Mouse (Mus musculus): ENCODE data around the gene Myl3.

DNA sequence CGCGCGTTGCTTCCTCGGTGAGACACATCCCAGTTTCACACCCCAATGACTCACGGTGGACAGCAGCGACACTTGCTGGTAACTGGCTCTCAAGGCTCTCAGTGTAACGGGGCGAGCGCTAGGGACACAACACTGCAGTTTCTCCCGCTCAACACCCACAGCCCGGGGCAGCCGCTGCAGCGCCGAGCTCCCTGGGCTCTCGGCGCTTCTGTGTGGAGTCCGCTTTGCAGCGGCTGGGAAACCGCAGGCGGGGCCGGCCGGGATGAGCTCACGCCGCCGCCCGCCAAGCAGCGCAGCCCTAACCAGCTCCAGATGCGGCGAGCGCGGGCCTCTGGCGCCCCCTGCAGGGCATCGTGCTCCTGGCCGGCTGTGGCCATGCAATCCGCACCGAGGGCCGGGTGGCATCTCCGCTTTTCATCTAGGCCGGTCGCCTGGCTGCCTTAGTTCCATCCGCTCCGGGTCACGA lies 39.6 kb downstream of the Myl3 start:
- TF ChIP-seq USF1 (IDR thresholded peaks at IDR 0.05; ENCODE audit: low read depth), result no peak
- no peak for TF ChIP-seq MAX (IDR thresholded peaks at IDR 0.05; ENCODE audit: low read depth)
- no peak for TF ChIP-seq POLR2A (IDR thresholded peaks at IDR 0.05; ENCODE audit: insufficient read length, low read depth)
- TF ChIP-seq SRF (IDR thresholded peaks at IDR 0.05; ENCODE audit: control insufficient read depth, insufficient read length, low read depth), result no peak
- no peak for TF ChIP-seq REST (IDR thresholded peaks at IDR 0.05; ENCODE audit: insufficient read depth, insufficient read length)
- peak in 1 of 3 experiments; percentile 49 for TF ChIP-seq MYOG (IDR thresholded peaks at IDR 0.05; ENCODE audit: control insufficient read depth in 1 of 3, insufficient read depth in 1 of 3, insufficient read length in 2 of 3, low read depth in 2 of 3)
- TF ChIP-seq TCF12 (IDR thresholded peaks at IDR 0.05; ENCODE audit: insufficient read depth, poor library complexity, severe bottlenecking), result no peak
- no peak for TF ChIP-seq CEBPB (IDR thresholded peaks at IDR 0.05; ENCODE audit: insufficient read depth, poor library complexity, severe bottlenecking)
- no peak for TF ChIP-seq E2F4 (IDR thresholded peaks at IDR 0.05; ENCODE audit: insufficient read depth)
- no peak for TF ChIP-seq POLR2AphosphoS2 (IDR thresholded peaks at IDR 0.05; ENCODE audit: insufficient read length, low read depth)
